Mouse (Mus musculus): ENCODE data around the gene Hes3. TPM values are rescaled to one million over a fixed set of nuclear protein-coding genes. Genes with fewer than 3 reads are reported as not detected.

Gene Hes3
- total RNA-seq, 2 experiments from 2014 or later, result not detected

DNA sequence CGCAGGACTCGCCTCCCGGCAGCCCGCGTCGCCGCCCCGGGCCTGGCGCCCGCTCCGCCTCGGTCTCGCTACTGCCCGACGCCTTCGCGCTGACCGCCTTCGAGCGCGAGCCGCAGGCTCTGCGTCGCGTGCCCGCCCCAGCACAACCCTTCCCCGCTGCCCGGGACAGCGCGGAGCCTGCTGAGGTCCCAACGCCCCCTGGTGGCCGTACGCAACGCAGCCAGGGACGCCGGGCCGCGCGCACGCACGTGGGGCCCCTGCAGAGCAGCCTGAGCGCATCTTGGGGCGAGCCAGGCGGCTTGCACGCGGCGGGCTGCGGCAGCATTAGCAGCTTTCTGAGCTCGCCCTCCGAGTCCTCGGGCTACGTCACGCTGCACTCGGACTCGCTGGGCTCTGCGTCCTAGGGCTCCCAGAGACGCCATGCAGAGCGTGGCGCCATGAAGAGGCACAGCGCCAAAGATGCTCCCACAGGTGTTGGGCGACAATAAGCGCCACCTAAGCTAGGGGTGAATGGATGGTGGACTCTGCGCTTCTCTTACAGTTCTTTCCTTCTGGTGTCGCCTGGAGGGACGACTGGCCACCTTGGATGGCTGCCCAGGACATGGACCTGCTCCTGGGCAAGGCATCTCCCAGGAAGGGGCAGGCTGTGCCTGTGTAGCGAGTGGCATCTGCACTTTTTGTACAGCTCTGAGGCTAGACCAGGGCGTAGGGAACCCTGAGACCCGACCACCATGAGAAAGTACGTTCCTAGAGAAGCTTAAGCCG is 8.1 kb downstream of the Hes3 start:
- ATAC-seq (replicated peaks; ENCODE audit: low FRiP score, poor library complexity, severe bottlenecking), result peak; percentile 53

DNA sequence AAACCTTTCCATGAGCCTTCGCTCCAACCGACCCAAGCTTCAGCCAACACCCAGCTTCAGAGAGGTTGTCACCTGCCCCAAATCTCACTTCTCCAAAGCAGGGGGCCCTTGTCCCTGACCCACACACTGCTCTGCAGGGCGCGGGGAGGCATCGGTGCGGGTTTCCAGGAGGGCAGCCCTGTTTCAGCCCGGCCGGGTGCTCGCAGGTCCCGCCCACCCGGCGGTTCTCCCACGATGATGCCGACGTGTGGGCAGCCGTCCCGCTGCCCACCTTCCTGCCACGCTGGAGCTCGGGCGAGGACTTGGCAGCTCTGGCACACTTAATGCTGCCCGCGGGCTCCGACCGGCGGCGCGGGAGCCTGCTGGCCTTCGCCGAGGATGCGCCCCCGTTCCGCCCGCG is 8.7 kb downstream of the Hes3 start:
- no peak for ATAC-seq (replicated peaks; ENCODE audit: low FRiP score, poor library complexity, severe bottlenecking)

DNA sequence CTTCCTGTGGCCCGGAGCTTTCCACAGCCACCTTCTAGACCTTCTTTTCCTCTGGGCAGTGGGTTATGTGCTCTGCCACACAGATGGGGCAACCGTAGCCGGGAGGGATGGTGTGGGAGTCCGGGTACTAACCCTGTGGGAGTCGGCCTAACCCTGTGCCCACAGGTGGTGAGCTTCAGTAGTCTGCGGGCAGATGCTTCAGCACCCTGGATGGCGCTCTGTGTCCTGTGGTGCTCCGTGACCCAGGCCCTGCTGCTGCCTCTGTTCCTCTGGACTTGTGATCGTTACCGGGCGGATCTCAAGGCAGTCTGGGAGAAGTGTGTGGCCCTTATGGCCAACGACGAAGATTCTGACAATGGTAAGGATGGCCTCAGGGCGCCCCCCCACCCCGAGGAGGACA is 9.9 kb downstream of the Hes3 start:
- no peak for ATAC-seq (replicated peaks; ENCODE audit: low FRiP score, poor library complexity, severe bottlenecking)

DNA sequence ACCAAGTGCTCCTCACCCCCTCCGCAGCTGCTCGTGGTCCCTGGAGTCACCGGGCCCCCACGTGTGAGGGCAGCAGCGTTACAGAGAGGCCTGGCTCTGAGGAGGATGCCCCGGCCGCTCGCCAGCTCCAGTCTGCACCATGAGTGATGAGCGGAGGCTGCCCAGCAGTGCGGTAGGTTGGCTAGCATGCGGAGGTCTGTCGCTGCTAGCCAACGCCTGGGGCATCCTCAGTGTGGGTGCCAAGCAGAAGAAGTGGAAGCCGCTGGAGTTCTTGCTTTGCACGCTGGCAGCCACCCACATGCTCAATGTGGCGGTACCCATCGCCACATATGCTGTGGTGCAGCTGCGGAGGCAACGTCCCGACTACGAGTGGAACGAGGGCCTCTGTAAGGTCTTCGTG is 12.5 kb downstream of the Hes3 start:
- no peak for ATAC-seq (replicated peaks; ENCODE audit: low FRiP score, poor library complexity, severe bottlenecking)

DNA sequence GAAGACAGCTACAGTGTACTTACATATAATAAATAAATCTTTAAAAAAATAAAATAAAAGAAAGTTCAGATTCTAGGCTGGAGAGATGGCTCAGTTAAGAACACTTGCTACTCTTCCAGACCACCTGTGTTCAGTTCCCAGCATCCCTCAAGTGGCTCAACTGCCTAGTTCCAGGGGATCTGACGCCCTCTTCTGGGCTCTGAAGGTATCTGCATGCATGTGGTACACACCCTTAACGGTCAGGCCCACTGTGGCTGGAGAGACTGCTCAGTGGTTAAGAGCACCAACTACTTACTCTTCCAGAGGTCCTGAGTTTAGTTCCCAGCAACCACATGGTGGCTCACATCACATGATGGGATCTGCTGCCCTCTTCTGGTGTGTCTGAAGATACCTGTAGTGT is 13.5 kb downstream of the Hes3 start:
- ATAC-seq (replicated peaks; ENCODE audit: low FRiP score, poor library complexity, severe bottlenecking), result no peak

DNA sequence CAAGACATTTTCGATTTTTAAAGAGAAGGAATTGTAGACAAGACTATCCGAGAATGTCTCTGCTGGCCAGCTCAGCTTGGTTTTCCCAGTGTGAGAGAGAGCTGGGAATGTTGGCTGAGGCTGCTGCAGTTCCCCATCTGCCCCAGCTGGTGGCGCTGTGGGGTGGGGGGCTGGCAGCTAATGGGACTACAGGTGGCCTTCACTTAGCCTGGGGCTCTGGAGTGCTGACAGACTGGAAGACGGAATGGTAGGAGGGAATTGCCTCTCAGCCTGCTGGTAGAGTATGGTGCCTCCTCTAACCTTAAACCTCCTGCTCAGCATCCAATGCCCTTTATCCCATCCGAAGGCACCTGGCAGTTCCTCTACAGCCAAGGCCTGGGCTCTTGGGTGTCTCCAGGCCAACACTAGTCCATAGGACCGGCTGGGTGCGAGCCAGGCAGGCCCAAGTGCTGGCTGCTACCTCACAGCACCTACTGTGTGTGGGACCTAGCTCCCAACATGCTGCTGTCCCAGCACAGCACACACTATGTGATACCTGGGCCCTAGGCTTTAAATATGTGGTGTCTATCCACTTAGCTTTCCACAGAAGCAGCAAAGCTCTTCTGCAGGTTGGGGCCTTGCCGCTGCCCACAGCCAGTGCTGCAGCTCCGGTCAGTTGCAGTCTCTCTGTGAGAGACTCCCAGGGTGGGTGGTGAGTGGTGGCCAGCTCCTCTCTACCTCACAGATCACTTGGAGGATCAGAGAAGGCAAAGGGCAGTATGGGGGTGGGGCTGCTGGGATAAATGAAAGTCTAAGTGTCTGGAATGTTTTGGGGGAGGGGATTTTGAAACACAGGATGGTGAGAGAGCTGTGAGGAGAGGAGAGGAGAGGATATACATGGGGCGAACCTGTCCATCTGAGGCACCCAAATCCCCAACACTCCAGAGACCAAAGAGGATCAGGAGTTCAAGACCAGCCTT is 14.8 kb downstream of the Hes3 start:
- no peak for ATAC-seq (replicated peaks; ENCODE audit: low FRiP score, poor library complexity, severe bottlenecking)

DNA sequence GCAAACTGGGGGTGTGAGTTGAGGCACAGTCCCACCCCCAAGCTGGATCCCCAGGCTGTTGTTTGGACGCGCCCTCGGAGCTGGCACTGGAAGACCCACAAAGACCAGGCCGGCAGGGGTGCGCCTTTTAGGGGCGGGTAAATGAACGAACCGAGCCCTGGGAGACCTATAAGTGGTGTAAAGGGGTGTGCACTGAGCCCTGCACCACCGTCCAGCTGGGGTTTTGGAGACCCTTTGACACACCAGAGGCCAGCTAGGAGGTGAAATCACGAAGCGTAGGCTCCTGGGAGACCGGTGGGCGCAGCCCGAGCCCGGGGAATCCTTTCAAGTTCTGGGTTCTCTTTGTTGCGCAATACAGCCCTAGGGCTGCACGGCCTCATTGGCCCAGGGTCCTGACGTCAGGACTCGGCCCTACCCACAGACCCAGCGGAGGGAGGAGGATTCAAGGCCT is 16.8 kb downstream of the Hes3 start:
- ATAC-seq (replicated peaks; ENCODE audit: low FRiP score, poor library complexity, severe bottlenecking), result no peak

DNA sequence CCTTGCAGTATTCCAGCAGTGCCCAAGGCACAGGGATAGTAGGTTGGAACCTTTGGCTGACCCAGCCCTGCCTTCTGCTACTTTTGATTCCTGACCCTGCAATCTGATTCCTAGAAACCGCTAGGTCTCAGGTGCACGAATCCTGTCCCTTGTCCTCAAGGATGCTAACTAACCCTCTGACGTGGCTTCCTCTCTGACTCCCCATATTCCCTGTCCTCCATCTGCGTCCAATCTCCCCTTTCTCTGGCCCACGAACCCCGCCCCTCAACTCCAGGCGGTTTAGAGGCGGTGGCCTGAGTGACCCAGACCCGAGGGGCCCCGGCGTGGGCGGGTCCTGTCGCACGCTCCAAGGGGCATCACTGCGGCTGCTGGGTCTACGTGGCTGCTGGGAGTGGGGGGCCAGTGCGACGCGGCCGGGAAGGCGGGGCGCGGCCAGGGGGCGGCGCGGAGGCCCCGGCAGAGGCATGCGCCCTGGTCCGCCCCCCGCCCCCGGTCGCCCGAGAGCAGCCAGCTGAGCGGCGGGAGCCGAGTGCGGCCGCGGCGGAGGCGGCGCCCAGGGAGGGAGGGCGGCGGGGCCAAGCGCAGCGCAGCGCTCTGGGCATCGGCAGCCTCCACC is 17.7 kb downstream of the Hes3 start, which contains the start of gene Gpr153:
TSS of gene Gpr153 (plus strand) at position 612 of the 616 bp plus-strand sequence.
- no peak for ATAC-seq (replicated peaks; ENCODE audit: low FRiP score, poor library complexity, severe bottlenecking)

DNA sequence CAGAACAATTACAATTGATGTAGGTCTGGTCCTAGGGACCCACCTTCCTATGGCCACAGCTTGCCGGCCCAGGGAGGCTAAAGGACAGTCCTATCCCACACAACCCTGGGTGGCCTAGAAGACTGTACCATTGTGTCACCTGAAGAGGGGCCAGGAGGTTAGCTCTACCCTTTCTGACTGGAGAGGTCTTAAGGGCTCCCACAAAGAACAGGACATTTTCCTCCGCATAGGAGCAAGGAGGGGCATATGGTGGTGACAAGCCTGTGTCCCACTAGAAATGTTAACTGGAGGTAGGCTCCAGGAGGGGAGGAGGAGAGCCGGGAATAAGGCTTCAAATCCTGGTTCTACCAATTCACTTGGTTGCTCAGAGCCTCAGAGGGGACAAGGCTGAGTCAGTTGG is 18.3 kb downstream of the Hes3 start:
- no peak for ATAC-seq (replicated peaks; ENCODE audit: low FRiP score, poor library complexity, severe bottlenecking)

DNA sequence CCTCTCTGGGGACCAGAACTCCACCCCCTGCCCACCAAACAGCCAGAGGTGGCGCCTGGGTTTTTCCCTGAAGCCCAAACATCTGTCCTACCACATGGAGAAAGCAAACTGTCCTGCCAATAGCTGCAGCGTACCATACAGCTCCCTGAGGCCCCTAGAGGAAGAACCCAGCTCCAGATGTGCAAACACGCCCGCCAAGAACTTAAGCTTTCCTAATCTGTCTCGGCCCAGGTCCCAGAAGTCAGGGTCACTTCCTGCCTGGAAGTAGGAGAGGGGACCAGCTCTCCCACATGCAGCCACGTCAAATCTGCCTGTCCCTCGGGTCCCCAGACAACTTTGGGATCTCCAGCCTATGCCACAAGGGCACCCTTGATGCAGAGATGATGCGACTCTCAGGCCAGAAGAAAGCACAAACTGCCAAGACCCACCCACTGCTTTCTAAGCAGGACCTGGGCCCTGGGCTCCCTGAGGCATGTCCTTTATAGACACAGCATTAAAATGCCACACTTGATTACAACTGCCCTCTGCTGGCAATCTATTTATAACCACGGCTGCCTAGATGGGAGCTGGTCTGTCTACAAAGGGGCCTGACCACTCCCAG is 18.9 kb downstream of the Hes3 start:
- ATAC-seq (replicated peaks; ENCODE audit: low FRiP score, poor library complexity, severe bottlenecking), result no peak

DNA sequence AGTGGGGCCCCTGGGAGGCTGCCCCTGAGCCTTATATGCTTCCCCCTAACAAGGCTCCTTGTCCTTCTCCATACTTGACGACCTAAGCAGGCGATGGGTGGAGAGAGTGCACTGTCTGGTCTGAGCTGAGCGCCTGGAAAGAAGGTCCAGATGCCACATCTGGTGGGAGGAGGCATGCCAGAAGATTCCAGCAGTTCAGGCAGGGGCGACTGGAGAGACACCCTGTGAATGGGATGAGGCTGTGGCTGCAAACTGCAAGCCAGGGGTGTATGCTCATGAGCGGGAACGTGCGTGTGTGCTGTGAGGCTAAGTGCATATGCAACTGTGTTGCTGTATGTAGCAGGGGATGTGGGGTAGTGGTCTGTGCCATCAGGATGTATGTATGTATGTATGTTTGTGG is 19.5 kb downstream of the Hes3 start:
- ATAC-seq (replicated peaks; ENCODE audit: low FRiP score, poor library complexity, severe bottlenecking), result no peak

DNA sequence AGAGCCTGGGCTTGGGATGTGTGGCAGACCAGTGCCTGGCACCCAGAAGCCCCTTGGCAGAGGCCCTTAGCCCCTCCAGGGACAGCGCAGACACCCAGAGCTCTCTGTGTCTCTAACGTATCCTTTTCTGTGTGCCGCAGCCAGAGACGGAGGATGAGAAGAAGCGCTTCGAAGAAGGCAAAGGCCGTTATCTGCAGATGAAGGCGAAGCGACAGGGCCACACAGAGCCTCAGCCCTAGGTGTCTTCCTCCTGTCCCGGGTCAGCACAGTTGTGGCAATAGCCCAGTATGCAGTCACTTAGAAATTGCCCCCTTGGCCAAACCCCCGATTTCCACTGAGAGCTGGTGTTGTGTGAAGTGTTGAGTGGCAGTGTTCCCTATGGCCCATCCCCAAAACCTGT is 20.1 kb downstream of the Hes3 start:
- no peak for ATAC-seq (replicated peaks; ENCODE audit: low FRiP score, poor library complexity, severe bottlenecking)

DNA sequence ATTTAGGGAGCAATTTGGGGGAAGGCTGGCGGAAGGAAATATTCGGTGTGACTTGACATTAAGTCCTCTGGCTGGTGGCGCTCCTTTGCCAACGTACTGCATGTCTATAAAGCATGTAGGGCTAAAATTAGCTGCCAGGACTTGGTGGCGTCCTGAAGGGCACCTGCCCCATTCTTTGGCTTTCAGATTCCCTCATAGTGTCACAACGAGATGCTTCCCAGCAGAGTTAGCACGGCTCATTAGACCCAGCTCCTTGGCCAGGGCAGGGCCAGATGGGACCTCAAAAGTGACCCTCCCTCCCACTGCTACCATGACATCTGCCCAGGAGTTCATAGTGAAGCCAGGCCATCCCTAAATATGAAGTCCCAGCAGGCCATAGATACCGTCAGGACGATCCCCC is 20.9 kb downstream of the Hes3 start:
- no peak for ATAC-seq (replicated peaks; ENCODE audit: low FRiP score, poor library complexity, severe bottlenecking)

DNA sequence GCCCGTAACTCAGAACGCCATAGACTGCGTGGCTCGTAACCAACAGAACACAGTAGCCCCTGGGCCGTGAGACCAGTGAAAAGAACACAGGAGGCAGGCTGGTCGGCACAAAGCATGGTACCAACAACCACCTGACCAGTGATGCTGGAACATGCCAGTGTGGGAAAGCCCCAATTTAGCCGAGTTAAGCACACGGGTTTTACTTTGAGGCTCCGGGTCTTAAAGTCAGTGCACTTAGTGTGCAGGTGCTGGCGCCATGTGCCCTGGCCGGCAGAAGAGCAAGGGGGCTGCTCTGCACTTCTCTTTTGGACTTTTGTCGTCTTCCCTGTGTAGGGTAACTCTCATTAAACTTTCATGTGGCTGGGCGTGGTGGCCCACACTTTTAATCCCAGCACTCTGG is 21.5 kb downstream of the Hes3 start:
- ATAC-seq (replicated peaks; ENCODE audit: low FRiP score, poor library complexity, severe bottlenecking), result no peak

DNA sequence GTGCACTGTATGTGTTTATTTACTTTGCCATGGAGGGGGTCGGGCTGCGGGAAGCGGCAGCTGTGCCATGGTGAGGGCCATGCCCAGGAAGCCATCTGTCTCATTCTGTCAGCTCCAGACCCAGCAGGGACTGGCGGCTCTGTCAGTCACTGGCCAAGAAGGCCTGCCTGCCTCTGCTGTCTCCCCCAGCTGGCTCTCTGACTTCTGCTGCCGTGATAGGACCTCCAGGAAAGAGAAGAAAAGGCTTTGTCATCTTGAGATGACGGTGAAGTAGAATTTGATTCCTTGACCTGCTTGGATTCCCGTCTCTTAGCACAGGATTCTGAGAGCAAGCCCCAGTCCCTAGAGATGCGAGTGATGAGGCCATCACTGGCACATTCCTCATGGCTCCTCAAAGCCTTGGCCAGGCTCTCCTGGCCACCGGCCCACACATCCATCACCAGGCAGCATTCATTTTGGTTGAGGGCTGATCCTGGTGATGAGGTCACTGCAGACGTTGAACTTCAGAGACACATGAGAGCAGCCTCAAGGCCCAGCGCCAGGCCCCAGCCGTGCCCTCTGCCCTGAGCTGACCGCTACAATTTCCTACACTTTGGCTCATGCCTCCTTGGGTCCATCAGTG is 23.6 kb downstream of the Hes3 start:
- no peak for ATAC-seq (replicated peaks; ENCODE audit: low FRiP score, poor library complexity, severe bottlenecking)

DNA sequence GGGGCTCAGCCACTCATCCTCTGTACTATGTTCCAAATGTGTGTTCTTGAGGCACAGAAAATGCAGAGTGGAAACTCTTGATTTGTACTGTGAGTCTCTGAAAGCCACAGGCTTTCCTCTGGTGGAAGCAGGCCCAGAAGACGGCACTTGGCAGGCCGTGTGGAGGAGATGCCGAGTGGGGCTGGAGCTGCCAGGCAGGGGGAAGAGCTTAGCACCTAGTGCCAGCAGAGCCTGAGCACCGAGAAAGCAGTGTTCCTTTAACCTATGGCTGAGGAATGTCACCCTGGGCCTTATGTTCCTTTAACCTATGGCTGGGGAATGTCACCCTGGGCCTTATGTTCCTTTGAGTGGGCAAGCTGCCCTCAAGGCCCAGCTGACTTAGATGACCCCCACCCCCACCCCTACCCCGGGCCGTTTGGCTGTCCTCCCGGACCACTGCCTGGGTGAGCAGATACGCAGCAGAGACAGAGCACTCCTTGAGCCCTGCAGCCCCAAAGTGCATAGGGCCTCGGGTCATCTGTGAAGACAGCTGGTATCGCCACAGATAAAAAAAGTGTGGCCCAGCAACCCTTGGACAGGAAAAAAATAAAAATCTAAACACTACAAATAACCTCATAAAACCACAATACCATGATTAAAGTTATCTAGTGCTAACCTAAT is 25.1 kb downstream of the Hes3 start:
- no peak for ATAC-seq (replicated peaks; ENCODE audit: low FRiP score, poor library complexity, severe bottlenecking)

DNA sequence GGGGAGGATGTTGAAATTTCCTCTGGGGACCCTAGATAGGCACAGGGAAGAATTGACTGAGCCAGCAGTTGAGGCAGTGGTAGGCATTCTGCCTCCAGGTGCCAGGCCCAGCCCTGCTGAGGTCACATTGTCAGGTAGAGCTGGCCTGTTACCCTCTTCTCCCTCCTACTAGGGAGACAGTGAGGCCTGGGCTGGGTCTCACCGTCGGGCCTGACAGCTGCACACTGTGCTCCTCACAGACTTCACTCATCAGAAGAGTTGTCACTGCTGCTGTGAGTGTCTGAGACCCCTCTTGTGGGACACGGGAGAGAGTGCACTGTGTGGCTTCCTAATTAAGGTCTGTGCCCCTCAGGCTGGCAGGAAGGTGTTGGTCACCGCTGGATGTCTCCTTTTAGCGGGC is 25.7 kb downstream of the Hes3 start:
- no peak for ATAC-seq (replicated peaks; ENCODE audit: low FRiP score, poor library complexity, severe bottlenecking)

DNA sequence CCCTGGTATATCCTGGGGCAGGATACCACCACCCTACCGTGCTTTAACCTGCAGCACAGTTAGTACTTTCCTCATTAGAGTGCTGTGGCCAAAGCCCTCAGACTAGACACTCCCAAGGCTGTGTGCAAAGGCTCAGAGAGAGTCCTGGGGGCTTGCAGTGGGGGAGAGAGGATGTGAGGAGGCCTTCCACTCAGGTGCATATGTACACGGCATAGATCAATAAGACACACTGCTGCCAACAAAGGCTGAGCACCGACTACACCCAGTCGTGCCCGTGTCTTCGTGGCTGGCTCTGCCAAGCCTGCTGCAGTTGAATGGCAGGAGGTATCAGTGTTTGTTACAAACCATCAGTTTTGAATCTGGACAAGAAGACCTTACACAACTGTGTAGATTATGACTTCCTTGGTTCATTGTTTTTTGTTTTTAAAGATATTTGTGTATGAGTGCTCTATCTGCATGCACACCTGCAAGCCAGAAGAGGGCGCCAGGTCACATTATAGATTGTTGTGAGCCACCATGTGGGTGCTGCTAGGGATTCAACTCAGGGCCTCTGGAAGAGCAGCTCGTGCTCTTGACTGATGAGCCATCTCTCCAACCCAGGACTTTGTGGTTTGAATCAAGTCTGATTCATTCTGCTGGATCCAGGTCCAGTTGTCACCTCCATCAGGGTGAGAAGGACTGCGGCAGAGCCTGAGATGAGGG is 26.4 kb downstream of the Hes3 start:
- ATAC-seq (replicated peaks; ENCODE audit: low FRiP score, poor library complexity, severe bottlenecking), result no peak

DNA sequence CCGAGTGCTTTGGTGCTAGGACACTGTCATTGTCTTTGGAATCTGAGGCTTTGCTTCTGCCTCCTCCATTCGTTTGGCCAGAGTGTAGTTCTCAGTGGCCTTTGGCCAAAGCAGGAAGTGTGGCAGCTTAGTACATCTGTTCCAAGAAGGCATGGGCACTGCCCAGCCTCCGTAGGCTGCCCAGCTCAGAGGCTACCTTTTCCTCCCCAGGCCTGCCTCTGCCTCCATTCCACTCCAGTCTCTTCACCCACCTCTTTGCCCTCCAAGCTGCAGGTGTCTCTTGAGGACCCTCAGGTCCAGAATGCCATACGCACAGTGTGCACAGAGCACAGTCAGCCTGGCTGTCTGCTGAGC is 27.3 kb downstream of the Hes3 start:
- ATAC-seq (replicated peaks; ENCODE audit: low FRiP score, poor library complexity, severe bottlenecking), result no peak
